Mouse (Mus musculus) layer of hippocampus, adult 11-12 months (tissue): Measurements from ENCODE around the gene Rab15.
"Not testable (repeated sequence)": the region's sequence is repeated elsewhere in the genome, so short reads cannot be mapped to it uniquely, and the experiment has no call there.

ENCODE experiments used
- DNase-seq: peaks from one replicate; pipeline ENCODE4 v3.0.0; 2022; ENCODE audit warnings: low spot score

Gene Rab15

GRCm38 (mm10) chr12:76822651-76823041 lies at the start of gene Rab15:
TSS of gene Rab15 (minus strand) at chr12:76822908.
- DNase-seq = no peak

DNA sequence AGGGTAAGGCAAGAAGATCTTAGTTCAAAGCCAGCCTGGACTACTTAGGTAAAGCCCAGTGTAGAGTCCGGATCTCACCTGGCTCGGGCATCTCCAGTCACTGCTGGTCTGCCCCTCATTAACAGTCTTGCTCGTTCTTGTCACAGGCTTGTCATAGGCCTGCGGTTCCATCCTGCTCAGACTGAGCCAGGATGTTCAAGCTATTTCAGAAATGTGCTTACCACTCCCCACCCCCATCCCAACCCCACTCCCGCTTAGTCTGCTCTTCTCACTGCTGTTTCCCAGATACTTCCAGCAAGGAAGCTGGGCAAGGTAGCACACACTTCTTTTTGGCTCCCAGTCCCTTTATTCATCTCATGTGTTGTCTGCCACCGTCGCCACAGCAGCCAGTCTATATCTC lies 46.9 kb upstream of the Rab15 start:
- DNase-seq = no peak

DNA sequence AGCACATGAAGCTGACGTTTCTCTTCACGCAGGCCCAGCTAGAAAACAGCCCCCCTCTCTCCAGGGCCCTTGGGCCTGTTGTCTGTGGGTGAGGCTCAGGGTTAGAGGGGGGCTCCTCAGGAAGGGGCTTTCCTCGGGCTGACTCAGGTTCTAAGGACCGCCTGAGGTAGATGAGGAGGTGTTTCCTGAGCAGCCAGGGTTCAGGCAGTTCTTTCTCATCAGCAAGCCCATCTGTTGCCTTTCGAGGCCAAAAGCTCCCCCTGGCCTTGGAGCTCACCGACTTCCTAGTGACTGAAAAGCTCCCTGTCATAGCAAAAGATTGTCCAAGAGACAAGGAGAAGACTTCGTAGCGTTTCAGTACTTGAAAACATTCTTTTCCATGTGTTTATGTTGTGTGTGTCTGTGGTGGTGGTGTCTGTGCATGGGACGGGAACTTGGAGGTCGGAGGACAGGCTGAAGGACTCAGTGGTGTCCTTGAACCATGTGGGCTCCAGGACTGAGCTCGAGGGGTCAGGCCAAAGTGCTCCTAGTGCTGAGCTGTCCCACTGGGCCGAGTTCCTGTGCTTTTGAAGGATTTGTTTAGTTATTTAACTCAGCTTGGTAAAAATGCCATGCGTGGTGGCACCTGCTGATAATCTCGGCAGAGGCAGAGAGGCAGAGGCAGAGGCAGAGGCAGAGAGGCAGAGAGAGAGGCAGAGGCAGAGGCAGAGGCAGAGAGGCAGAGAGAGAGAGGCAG lies 45.9 kb upstream of the Rab15 start:
- DNase-seq = no peak

DNA sequence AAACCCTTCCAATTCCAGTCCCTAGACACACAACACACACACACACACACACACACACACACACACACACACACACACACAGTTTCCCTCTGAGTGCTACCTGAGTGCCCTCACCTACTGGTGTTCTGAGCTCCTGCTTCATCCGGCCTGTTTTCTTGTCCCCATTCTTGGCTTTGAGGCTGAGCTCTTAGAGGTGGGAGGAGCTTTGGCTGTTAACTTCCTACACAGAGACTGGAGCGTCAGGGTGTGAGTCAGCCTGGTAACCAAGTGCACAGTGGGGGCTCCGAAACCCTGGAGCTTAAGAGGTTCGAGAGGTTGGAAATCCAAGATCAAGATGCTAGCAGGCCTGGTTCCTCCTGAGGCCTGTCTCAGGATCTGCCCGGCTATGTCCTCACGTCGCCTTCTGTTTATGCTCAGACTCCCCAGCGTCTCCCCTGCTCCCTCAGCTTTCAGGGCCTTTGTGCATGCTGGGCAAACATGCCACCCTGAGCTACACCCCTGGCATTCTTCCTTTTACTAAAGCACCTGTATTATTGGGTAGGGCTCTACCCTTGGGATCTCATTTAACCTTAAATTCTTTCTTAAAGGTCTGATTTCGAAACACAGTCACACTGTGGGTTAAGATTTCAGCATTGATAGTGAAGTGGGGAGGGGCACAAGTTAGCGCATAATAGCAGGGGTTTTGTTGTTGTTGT lies 45.0 kb upstream of the Rab15 start:
- DNase-seq = peak; percentile 22

DNA sequence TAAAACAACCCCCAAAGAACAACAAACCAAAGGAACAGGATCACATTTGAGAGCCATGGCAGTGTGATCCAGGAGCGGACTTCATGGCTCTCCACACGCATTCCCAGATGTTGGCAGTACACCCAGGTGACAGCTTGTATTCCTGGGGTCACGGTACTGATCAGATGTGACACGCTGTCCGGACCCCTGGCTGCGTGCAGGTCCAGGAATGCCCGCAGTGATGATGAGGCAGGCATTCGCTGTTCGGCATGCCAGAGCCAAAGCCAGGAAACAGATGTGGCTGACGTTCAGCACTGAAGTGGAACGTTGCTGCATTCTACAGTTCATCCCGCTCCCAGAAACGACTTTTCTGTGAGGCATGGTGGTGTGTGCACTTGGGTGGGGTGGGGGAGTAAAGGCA lies 42.6 kb upstream of the Rab15 start:
- DNase-seq = no peak

GRCm38 (mm10) chr12:76863651-76864050 lies 40.9 kb upstream of the Rab15 start:
- DNase-seq = no peak

GRCm38 (mm10) chr12:76858788-76859187 lies 36.1 kb upstream of the Rab15 start:
- not testable (repeated sequence) for DNase-seq

DNA sequence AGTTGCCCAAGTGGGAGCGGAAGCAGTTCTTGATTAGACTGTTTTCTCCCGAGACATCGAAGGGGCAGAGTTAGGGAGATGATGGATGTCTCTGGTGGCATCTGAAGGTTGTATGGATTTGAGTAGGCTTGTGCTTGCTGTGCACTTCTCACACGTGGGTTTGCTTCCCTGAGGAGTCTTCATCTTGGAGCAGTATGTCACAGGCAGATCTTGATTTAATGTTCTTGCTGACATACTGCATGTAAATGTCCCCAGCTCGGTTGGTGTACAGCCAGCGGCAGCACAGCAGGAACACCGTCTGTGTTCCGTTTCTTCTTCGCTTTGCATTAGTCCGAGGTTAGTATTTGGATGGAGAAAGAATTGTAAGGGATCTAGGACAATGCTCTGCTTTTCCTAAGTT lies 34.4 kb upstream of the Rab15 start:
- no peak for DNase-seq

DNA sequence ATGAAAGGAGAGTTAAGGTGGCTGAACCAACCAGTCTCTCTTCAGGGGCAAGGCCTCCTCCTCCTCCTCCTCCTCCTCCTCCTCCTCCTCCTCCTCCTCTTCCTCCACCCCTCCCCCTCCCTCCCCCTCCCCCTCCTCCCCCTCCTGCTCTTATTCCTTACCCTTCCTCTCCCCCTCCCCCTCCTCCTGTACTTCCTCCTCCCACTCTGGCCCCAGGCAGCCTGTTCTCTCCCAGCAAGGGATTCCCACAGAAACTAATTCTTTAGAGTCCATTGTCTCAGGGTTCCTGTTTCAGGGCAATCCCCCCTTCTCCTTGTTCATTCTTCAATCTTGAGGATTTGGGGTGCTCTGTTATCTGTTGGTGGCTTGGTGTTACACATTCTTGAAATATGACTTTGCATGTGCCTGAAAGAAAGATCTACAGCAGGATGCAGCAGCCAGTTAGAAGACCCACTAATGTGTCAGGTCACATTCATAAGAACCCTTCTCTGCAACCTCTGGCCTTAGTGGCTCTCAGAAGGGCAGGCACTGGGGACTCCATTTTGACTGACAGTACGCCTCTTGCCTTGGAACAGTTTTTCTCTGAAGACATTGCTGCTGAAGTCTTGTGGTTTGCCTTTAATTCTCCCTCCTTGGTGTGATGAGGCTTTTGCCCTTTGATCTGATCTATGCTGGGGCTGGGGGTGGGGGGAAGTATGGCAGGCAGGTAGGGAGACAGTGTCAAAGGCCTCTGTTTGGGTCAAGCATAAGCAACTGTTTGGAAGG lies 30.9 kb upstream of the Rab15 start:
- DNase-seq = no peak

DNA sequence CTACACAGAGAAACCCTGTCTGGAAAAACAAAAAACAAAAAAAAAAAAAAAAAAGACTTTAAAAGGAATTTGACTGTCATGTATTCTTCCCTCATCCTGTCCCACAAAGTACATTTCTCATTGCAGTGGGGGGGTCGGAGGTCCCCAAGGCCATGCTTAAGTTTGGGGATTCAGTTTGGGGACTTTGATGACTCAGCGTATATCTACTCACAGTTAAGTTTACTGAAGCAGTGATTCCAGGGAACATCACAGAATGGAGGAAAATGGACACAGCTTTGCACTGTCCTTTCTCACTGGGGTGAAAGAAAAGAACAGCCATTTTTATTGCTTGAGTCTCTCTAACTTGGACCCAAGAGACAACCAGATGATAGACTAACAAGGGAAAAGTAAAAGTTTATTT lies 29.7 kb upstream of the Rab15 start:
- no peak for DNase-seq

GRCm38 (mm10) chr12:76844346-76845061 lies 21.8 kb upstream of the Rab15 start:
- no peak for DNase-seq

DNA sequence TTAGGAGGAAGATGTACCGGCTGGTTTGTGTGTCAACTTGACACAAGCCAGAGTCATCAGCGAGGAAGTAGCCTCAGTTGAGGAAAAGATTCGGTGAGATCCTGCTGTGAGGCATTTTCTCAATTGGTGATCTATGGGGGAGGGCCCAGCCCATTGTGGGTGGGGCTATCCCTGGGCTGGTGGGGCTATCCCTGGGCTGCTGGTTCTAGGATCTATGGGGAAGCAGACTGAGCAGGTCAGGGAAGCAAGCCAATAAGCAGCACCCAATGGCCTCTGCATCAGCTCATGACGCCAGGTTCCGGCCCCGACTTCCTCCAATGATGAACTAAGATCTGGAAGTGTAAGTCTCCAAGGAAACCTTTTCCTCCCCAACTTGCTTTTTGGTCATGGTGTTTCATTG lies 17.4 kb upstream of the Rab15 start:
- DNase-seq = no peak

- no peak for DNase-seq
These were observed 16.6 kb upstream of the Rab15 start for GRCm38 (mm10) chr12:76839298-76839697.

- DNase-seq = no peak
These were observed 15.3 kb upstream of the Rab15 start for GRCm38 (mm10) chr12:76837844-76838650.

- DNase-seq = peak; percentile 99
These were observed 14.6 kb upstream of the Rab15 start for GRCm38 (mm10) chr12:76837101-76837843.

DNA sequence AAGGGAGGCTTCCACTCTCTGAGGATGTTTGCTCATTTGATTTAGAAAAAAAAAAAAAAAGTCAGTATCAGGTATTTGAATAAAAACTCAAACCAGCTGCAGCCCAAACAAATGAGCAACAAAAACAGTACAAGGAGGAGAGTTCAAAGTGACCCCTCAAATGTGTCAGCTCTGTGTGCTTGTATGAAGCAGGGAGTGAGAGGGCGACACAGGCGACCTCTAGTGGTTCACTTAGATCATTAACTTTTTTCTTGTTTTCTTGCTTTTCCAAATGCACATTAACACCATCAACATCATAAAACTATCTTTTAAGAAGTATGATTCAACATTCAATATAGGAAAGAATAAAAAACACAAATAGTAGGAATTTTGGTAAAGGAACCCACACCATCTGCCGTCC lies 10.0 kb upstream of the Rab15 start:
- DNase-seq = no peak

DNA sequence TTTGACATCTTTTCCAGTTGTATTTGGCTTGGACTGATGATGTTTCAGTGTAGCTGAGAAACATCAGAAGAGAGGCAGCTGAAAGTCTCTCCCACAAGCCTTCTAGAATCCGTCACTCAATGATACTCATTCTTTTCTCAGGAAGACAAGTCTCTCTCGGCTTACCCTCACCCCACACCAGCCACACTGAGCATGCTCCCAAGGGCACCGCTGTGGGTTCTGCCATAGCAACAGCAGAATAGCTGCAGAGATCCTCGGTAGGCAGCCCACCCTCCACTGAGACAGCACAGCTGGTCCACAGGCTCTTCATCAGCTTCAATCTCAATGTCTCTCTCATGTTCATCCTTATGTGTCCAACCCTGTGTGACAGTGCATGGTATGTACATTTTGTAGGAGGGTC lies 2.6 kb upstream of the Rab15 start:
- no peak for DNase-seq

DNA sequence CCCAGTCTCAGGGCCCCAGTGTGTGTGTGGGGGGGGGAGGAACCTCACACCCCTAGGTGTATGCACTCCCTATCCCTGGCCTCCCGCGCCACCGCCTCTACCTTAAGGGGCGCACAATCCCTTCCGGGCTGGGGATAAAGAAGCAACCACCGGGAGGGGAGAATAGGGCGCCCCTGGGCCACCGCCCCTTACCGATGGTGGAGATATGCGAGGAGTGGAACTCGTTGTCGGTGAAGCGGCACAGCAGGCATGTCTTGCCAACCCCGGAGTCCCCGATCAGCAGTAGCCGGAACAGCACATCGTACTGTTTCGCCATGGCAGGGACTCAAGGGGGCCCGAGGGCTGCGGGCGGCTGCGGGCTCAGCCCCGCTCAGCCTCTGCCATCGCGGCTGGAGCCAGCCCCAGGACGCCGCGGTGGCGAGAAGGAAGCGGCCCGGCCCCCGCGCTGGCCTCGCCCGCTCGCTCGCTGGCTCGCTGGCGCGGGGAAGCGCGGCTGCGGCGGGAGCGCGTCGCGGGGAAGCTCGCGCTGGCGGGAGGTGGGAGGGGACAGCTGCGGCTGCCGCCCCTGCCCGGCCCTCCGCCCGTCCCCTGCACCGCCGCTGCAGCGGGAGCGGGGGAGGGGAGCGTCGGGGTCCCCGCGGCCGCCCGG lies 582 bp downstream of the Rab15 start:
- DNase-seq = peak; percentile 33

DNA sequence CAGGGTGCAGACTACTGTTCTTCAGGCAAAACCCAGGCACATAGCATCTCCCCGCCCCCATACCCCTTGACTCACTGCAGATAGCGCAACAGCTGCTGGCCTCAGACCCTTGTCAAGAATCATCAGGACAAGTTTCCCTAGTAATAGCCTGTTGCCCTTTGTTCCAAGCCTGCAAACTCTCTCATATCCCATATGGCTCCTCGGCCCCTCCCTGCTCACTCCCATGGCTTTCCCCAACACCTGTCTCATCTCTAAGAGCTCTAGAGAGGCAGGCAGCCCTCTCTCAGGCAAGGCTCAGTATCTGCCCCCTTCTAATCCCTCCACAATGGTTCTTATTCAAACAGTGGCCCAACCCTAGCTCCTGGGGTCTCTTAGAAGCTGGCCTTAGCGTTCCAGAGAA lies 2.1 kb downstream of the Rab15 start:
- DNase-seq = no peak

- DNase-seq = no peak
These were observed 2.9 kb downstream of the Rab15 start for GRCm38 (mm10) chr12:76819816-76820215.
